Mouse (Mus musculus) gastrocnemius, postnatal 14 days (tissue): ENCODE data around the gene Limk1. TPM values are rescaled to one million over a fixed set of nuclear protein-coding genes. Genes with fewer than 3 reads are reported as not detected.
A peak's percentile ranks its signal among the peaks of the same experiment; 100 is the strongest.
"Not testable (repeated sequence)": the region's sequence is repeated elsewhere in the genome, so short reads cannot be mapped to it uniquely, and the experiment has no call there.

Source experiments
- DNase-seq: peaks from one replicate; pipeline ENCODE4 v3.0.0; 2021; ENCODE audit warnings: mixed read lengths
- intact Hi-C: fragments of 180-260 bp; cut with DNase I; formaldehyde crosslinking; loops from one replicate; pipeline ENCODE4 v1.15.1; 2025; ENCODE audit warnings: low total_unique reads
- total RNA-seq, 2 experiments: library from RNA; stranded (reverse); gene quantifications; 2 replicates each; pipeline ENCODE4 v1.2.3; 2021

Gene Limk1
- total RNA-seq, 2 experiments from 2014 or later = 5.5 to 7.2 TPM

GRCm38 (mm10) chr5:134678827-134679546 is 9.4 kb downstream of the Limk1 start:
- intact Hi-C loops = no loop called here
- peak; percentile 25 for DNase-seq

DNA sequence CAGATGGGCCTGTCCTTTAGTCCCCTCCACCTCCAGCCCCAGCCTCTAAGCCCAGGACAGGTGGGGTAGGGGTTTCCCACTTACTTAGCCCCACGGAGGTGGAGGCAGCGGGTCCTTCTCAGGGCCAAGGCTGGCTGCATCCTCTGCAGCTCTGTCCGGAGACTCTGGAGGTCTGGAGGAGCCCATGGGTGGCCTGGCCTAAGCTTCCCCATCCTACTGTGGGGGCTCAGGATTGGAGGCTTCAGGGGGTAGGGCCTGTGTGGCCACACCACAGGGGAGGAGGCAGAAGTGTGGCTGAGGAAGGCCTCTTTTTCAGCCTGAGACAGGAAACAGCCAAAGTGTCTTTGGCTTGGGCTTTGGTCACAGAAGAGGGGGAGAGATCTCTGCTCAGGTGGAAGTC is 10.4 kb downstream of the Limk1 start:
- intact Hi-C loops = no loop called here
- DNase-seq = peak; percentile 61

- DNase-seq = no peak
- intact Hi-C loops = no loop called here
Measured at GRCm38 (mm10) chr5:134677491-134677890, 10.9 kb downstream of the Limk1 start.

DNA sequence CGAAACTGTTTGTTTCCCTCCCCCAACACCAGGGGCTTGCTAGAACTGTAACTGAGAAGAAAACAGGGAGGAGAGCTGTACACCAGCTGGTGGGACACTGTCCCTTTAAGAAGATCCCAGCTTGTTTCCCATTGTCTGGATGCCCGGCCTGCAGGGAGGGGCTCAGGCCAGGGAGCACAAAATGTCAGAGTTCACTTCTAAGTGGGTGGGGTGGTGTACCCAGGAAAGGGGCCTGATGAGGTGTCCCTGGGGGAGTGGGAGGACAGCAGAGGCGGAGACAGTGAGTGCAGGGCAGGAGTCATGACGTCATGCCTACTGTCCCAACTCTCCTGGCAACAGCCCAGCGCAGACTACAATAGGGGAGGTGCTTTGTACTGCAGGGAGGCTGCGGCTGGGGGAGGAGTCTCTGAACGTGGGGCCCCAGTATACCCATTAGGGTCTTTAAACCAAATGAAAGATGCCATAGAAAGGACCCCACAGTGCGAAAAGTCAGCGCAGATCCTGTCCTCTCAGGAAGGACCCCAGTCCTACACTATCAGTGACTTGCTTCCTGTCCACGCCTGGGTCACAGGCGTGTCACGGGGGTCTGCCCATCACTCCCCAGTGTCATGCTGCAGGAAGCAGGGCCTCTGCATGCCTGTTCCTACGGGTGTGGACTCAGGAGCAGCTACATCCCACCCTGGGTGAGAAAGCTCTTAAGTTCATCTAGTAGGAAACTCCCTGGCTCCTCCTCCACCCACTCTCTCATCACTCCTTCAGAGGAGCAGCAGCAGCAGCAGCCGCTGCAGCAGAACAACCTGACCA is 12.2 kb downstream of the Limk1 start:
- intact Hi-C loops = no loop called here
- peak; percentile 82 for DNase-seq

GRCm38 (mm10) chr5:134674977-134675376 is 13.4 kb downstream of the Limk1 start:
- intact Hi-C loops = no loop called here
- DNase-seq = no peak

GRCm38 (mm10) chr5:134672611-134673010 is 15.8 kb downstream of the Limk1 start:
- intact Hi-C loops = no loop called here
- no peak for DNase-seq

- DNase-seq = no peak
- intact Hi-C loops = no loop called here
Measured at GRCm38 (mm10) chr5:134672198-134672516, 16.2 kb downstream of the Limk1 start.

- intact Hi-C loops = no loop called here
- no peak for DNase-seq
Measured at GRCm38 (mm10) chr5:134671335-134672197, 16.8 kb downstream of the Limk1 start.

- DNase-seq = no peak
- intact Hi-C loops = no loop called here
Measured at GRCm38 (mm10) chr5:134669001-134669708, 19.2 kb downstream of the Limk1 start.

- peak; percentile 51 for DNase-seq
- intact Hi-C loops = no loop called here
Measured at GRCm38 (mm10) chr5:134668495-134668894, 19.9 kb downstream of the Limk1 start.

GRCm38 (mm10) chr5:134656708-134657107 is 31.7 kb downstream of the Limk1 start:
- no peak for DNase-seq
- intact Hi-C loops = no loop called here

GRCm38 (mm10) chr5:134652015-134652414 is 36.4 kb downstream of the Limk1 start:
- DNase-seq = no peak
- intact Hi-C loops = no loop called here

GRCm38 (mm10) chr5:134650926-134651325 is 37.5 kb downstream of the Limk1 start:
- peak; percentile 43 for DNase-seq
- intact Hi-C loops = no loop called here

DNA sequence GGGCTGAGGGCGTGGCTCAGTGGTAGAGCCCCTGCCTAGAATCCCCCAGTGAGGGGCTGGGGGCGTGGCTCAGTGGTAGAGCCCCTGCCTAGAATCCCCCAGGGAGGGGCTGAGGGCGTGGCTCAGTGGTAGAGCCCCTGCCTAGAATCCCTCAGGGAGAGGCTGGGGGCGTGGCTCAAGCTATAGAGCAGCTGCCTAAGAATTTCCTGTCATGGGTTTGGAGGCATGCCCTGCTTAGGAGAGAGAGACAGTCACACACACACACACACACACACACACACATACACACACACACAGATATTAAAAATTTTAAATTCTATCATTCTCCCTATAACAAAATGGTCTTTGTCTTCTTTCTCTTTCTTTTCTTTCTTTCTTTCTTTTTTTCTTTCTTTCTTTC is 39.4 kb downstream of the Limk1 start:
- intact Hi-C loops, DNase-seq: not testable (repeated sequence)

DNA sequence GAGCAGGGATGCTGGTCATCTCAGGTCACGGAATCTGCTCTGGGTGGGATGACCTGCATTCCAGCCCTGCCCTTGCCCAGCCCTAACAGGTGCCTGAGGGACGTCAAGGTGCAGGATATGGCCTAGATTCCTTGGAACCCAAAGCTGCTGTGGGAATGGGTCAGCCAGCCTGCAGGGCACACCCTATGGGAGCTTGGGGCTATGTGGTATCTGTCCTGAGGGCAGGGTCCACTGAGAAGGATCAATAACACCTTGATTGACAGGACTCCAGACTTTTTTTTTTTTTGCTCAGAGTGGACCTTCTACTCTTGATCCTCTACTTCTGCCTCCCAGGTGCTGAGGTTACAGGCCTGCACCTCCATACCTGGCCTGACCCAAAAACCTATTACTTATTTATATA is 41.0 kb downstream of the Limk1 start:
- intact Hi-C loops = no loop called here
- DNase-seq = no peak

- intact Hi-C loops = no loop called here
- no peak for DNase-seq
Measured at GRCm38 (mm10) chr5:134646461-134646860, 41.9 kb downstream of the Limk1 start.

- no peak for DNase-seq
- intact Hi-C loops = no loop called here
Measured at GRCm38 (mm10) chr5:134644643-134645118, 43.7 kb downstream of the Limk1 start.

DNA sequence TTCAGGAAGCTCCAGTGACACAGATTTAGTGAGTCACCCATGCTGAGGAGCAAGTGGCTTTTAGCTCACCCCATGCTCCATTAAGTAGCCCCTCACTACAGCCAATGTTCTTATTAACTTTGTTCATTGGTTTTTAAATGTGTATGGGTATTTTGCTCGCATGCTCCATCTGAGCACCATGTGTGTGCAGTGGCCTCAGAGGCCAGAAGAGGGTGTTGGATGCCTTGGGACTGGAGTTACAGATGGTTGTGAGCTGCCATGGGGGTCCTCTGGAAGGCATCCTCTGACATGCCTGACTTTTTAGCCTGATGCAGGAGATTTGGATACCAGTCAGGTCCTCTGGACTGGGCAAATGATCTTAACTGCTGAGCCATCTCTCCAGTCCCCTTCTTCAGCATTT is 44.3 kb downstream of the Limk1 start:
- no peak for DNase-seq
- intact Hi-C loops = no loop called here

DNA sequence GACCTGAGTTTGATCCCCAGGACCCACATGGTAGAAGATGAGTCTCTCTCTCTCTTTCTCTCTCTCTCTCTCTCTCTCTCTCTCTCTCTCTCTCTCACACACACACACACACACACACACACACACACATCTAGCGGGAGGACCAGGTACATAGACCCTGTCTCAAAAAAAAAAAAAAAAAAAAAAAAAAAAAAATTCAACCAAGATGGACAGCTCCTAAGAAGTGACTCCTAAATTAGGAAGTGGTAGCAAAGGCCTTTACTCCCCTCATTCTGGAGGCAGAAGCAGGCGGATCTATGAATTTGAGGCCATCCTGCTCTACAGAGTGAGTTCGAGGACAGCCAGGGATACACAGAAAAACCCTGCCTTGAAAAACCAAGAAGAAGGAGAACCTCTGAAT is 48.0 kb downstream of the Limk1 start:
- intact Hi-C loops = no loop called here
- no peak for DNase-seq
